Mouse (Mus musculus): ENCODE results near the gene Draxin. TPM values are rescaled to one million over a fixed set of nuclear protein-coding genes. Genes with fewer than 3 reads are reported as not detected.
A peak's percentile ranks its signal among the peaks of the same experiment; 100 is the strongest.
"Not testable (repeated sequence)": the region's sequence is repeated elsewhere in the genome, so short reads cannot be mapped to it uniquely, and the experiment has no call there.

The Draxin gene
- total RNA-seq (2021) (under 1 TPM in 1 of 2 experiments, not detected in 1; 0.41 TPM), polyA plus RNA-seq (2012; rRNA removed) (0.29 and 0.32 TPM in 2 replicates)
- long read RNA-seq = 0 reads

- no peaks in the 10 kb centered on the region for H3K4me1 ChIP-seq (ENCODE audit: control insufficient read depth, insufficient read depth, low read length)
- H3K4me3 ChIP-seq = 0 out of 2 replicates have a peak within 1 kb of the TSS, but pooled peaks have one; percentile 6
- TF ChIP-seq EP300 (IDR thresholded peaks at IDR 0.05; ENCODE audit: insufficient read depth, low read depth, low read length) (no peak), CTCF (IDR thresholded peaks at IDR 0.05) (no peak), POLR2A (IDR thresholded peaks at IDR 0.05; ENCODE audit: insufficient read depth, low read depth, low read length) (no peak)
- WGBS = 1% methylated on average over 79 of the region's 87 CpGs
- H3K9ac ChIP-seq (ENCODE audit: low read depth, low read length) = no peak within 1 kb of the TSS
- DNase-seq = no peak
- H3K27me3 ChIP-seq (ENCODE audit: control insufficient read depth, insufficient read depth, low read length) = peaks cover 14% of the 10 kb centered on the region
- no peaks in the 10 kb centered on the region for H3K36me3 ChIP-seq (ENCODE audit: control insufficient read depth, insufficient read depth, low read length)
- no peaks in the 10 kb centered on the region for H3K79me2 ChIP-seq (replicated peaks; ENCODE audit: control insufficient read depth, insufficient read depth, low read length)
- intact Hi-C loops (cut with DNase I) = no loop called here
- no peak within 1 kb of the TSS for H3K27ac ChIP-seq
Measured at GRCm38 (mm10) chr4:148130561-148131413, at the start of gene Draxin. Gene Draxin, minus strand, starts transcription at chr4:148130698.

- Histone ChIP-seq H3K79me2 (replicated peaks; ENCODE audit: control insufficient read depth, insufficient read depth, low read length) (no peaks in the 10 kb centered on the region), H3K4me3 (no peak overlapping the region), H3K4me1 (ENCODE audit: control insufficient read depth, insufficient read depth, low read length) (no peaks in the 10 kb centered on the region), H3K27ac (no peak overlapping the region), H3K36me3 (ENCODE audit: control insufficient read depth, insufficient read depth, low read length) (no peaks in the 10 kb centered on the region), H3K9ac (ENCODE audit: low read depth, low read length) (no peak overlapping the region), H3K27me3 (ENCODE audit: control insufficient read depth, insufficient read depth, low read length) (peaks cover 8% of the 10 kb centered on the region)
- intact Hi-C loops (cut with DNase I) = no loop called here
- no peak for DNase-seq
- no peak for TF ChIP-seq EP300 (IDR thresholded peaks at IDR 0.05; ENCODE audit: insufficient read depth, low read depth, low read length)
- TF ChIP-seq CTCF (IDR thresholded peaks at IDR 0.05) = no peak
- TF ChIP-seq POLR2A (IDR thresholded peaks at IDR 0.05; ENCODE audit: insufficient read depth, low read depth, low read length) = no peak
Measured at GRCm38 (mm10) chr4:148177716-148178115, 47.2 kb upstream of the Draxin start.

- WGBS = 40% methylated on average over 6 of the region's 6 CpGs
- H3K4me1 ChIP-seq (ENCODE audit: control insufficient read depth, insufficient read depth, low read length); H3K36me3 ChIP-seq (ENCODE audit: control insufficient read depth, insufficient read depth, low read length); H3K79me2 ChIP-seq (replicated peaks; ENCODE audit: control insufficient read depth, insufficient read depth, low read length); H3K27ac ChIP-seq; H3K9ac ChIP-seq (ENCODE audit: low read depth, low read length); H3K4me3 ChIP-seq; intact Hi-C loops (cut with DNase I); DNase-seq: not testable (repeated sequence)
- peaks cover 10% of the 10 kb centered on the region for H3K27me3 ChIP-seq (ENCODE audit: control insufficient read depth, insufficient read depth, low read length)
Measured at GRCm38 (mm10) chr4:148176603-148177002, 46.1 kb upstream of the Draxin start.

GRCm38 (mm10) chr4:148174495-148174862 is 44.0 kb upstream of the Draxin start:
- intact Hi-C loops (cut with DNase I) = no loop called here
- no peak for DNase-seq
- Histone ChIP-seq H3K27me3 (ENCODE audit: control insufficient read depth, insufficient read depth, low read length) (peaks cover 10% of the 10 kb centered on the region), H3K36me3 (ENCODE audit: control insufficient read depth, insufficient read depth, low read length) (no peaks in the 10 kb centered on the region), H3K4me1 (ENCODE audit: control insufficient read depth, insufficient read depth, low read length) (no peaks in the 10 kb centered on the region), H3K27ac (no peak overlapping the region), H3K79me2 (replicated peaks; ENCODE audit: control insufficient read depth, insufficient read depth, low read length) (no peaks in the 10 kb centered on the region), H3K9ac (ENCODE audit: low read depth, low read length) (no peak overlapping the region), H3K4me3 (no peak overlapping the region)
- WGBS = 12% methylated on average over 12 of the region's 12 CpGs
- no peak for TF ChIP-seq POLR2A (IDR thresholded peaks at IDR 0.05; ENCODE audit: insufficient read depth, low read depth, low read length)
- TF ChIP-seq CTCF (IDR thresholded peaks at IDR 0.05) = no peak
- no peak for TF ChIP-seq EP300 (IDR thresholded peaks at IDR 0.05; ENCODE audit: insufficient read depth, low read depth, low read length)

GRCm38 (mm10) chr4:148173811-148174494 is 43.5 kb upstream of the Draxin start:
- no peak for TF ChIP-seq CTCF (IDR thresholded peaks at IDR 0.05)
- TF ChIP-seq POLR2A (IDR thresholded peaks at IDR 0.05; ENCODE audit: insufficient read depth, low read depth, low read length) = no peak
- no peak for TF ChIP-seq EP300 (IDR thresholded peaks at IDR 0.05; ENCODE audit: insufficient read depth, low read depth, low read length)
- no peaks in the 10 kb centered on the region for H3K4me1 ChIP-seq (ENCODE audit: control insufficient read depth, insufficient read depth, low read length)
- intact Hi-C loops (cut with DNase I) = no loop called here
- peaks cover 10% of the 10 kb centered on the region for H3K27me3 ChIP-seq (ENCODE audit: control insufficient read depth, insufficient read depth, low read length)
- 3% methylated on average over 30 of the region's 30 CpGs for WGBS
- no peak overlapping the region for H3K4me3 ChIP-seq
- H3K27ac ChIP-seq = no peak overlapping the region
- DNase-seq = no peak
- no peaks in the 10 kb centered on the region for H3K79me2 ChIP-seq (replicated peaks; ENCODE audit: control insufficient read depth, insufficient read depth, low read length)
- no peaks in the 10 kb centered on the region for H3K36me3 ChIP-seq (ENCODE audit: control insufficient read depth, insufficient read depth, low read length)
- no peak overlapping the region for H3K9ac ChIP-seq (ENCODE audit: low read depth, low read length)

- no peak for DNase-seq
- H3K36me3 ChIP-seq (ENCODE audit: control insufficient read depth, insufficient read depth, low read length) = no peaks in the 10 kb centered on the region
- H3K27me3 ChIP-seq (ENCODE audit: control insufficient read depth, insufficient read depth, low read length) = peaks cover 10% of the 10 kb centered on the region
- intact Hi-C loops (cut with DNase I) = loop anchor here (2.0 kb wide), 1 partner anchor 258 kb away; no protein-coding TSS in a partner anchor
- no peaks in the 10 kb centered on the region for H3K4me1 ChIP-seq (ENCODE audit: control insufficient read depth, insufficient read depth, low read length)
- H3K27ac ChIP-seq = no peak overlapping the region
- WGBS = 40% methylated on average over 3 of the region's 3 CpGs
- no peak overlapping the region for H3K4me3 ChIP-seq
- H3K9ac ChIP-seq (ENCODE audit: low read depth, low read length) = no peak overlapping the region
- H3K79me2 ChIP-seq (replicated peaks; ENCODE audit: control insufficient read depth, insufficient read depth, low read length) = no peaks in the 10 kb centered on the region
- TF ChIP-seq CTCF (IDR thresholded peaks at IDR 0.05) (no peak), EP300 (IDR thresholded peaks at IDR 0.05; ENCODE audit: insufficient read depth, low read depth, low read length) (no peak), POLR2A (IDR thresholded peaks at IDR 0.05; ENCODE audit: insufficient read depth, low read depth, low read length) (no peak)
Measured at GRCm38 (mm10) chr4:148171261-148171660, 40.8 kb upstream of the Draxin start.
